In genomic region chr11:74590239-74590596, GRCm38 (mm10) we compare ENCODE assay signal across 10 mouse cellular contexts. TPM values are rescaled to one million over a fixed set of nuclear protein-coding genes. Genes with fewer than 3 reads are reported as not detected.
DNase-seq lines count a peak whose midpoint lies in the region; ATAC-seq and TF ChIP-seq lines count a peak whose summit lies in the region.
"Had no signal": no experiment of that assay in that cellular context is flagged by ENCODE, and none has a peak within 500 bp of the region (broad histone marks: within the 10 kb centered on the region; RNA-seq: fewer than 3 reads in every experiment).

No protein-coding gene starts in this region.

- no peak overlapping the region for H3K9ac ChIP-seq in heart, adult 2 months (ENCODE audit: low read depth, low read length)
- no peak overlapping the region for H3K9ac ChIP-seq in liver, embryonic 15.5 days

- H3K36me3 ChIP-seq in heart, embryonic 10.5 days: no peaks in the 10 kb centered on the region
- no peaks in the 10 kb centered on the region for H3K36me3 ChIP-seq in heart, adult 2 months (ENCODE audit: control insufficient read depth, insufficient read depth, low read length)
- no peaks in the 10 kb centered on the region for H3K36me3 ChIP-seq in testis, adult 2 months (ENCODE audit: control insufficient read depth, insufficient read depth, low read length)
- H3K36me3 ChIP-seq in liver, embryonic 15.5 days (replicated peaks): no peaks in the 10 kb centered on the region

- H3K9me3 ChIP-seq in heart, embryonic 10.5 days: no peaks in the 10 kb centered on the region
- no peaks in the 10 kb centered on the region for H3K9me3 ChIP-seq in liver, embryonic 15.5 days (replicated peaks)

- H3K79me2 ChIP-seq in heart, adult 2 months (replicated peaks; ENCODE audit: control insufficient read depth, insufficient read depth, low read length): no peaks in the 10 kb centered on the region

- H3K27ac ChIP-seq in heart, embryonic 10.5 days: no peak overlapping the region; the same call in 1 of the 2 replicates
- no peak overlapping the region for H3K27ac ChIP-seq in heart, adult 2 months
- H3K27ac ChIP-seq in testis, adult 2 months (ENCODE audit: control insufficient read depth, insufficient read depth, low read depth, low read length): no peak overlapping the region
- no peak overlapping the region for H3K27ac ChIP-seq in liver, embryonic 15.5 days (replicated peaks)

- TF ChIP-seq EP300 in heart, adult 2 months (IDR thresholded peaks at IDR 0.05; ENCODE audit: insufficient read depth, low read depth, low read length): no peak

- TF ChIP-seq CTCF in heart, adult 2 months (IDR thresholded peaks at IDR 0.05): no peak
- TF ChIP-seq CTCF in testis, adult 2 months (IDR thresholded peaks at IDR 0.05; ENCODE audit: control insufficient read depth, insufficient read depth, insufficient replicate concordance, low read depth, low read length): no peak

- WGBS in heart, embryonic 10.5 days: 1% methylated on average over 25 of the region's 25 CpGs
- 2% methylated on average over 25 of the region's 25 CpGs for WGBS in heart, adult 2 months
- 3% methylated on average over 25 of the region's 25 CpGs for WGBS in liver, embryonic 15.5 days (ENCODE audit: insufficient replicate concordance)

- H3K4me3 ChIP-seq in heart, embryonic 10.5 days: peak overlapping the region; percentile 57
- no peak overlapping the region for H3K4me3 ChIP-seq in heart, adult 2 months
- H3K4me3 ChIP-seq in testis, adult 2 months (ENCODE audit: control insufficient read depth, low read depth, low read length): peak overlapping the region; percentile 36
- H3K4me3 ChIP-seq in liver, embryonic 15.5 days (replicated peaks): peak overlapping the region; percentile 15; the same call in 1 of the 2 replicates

- intact Hi-C loops in heart, adult 2 months (cut with DNase I): no loop called here

- H3K27me3 ChIP-seq in heart, embryonic 10.5 days (ENCODE audit: insufficient read depth, poor library complexity, severe bottlenecking): peaks cover 76% of the 10 kb centered on the region
- peaks cover 9% of the 10 kb centered on the region for H3K27me3 ChIP-seq in heart, adult 2 months (ENCODE audit: control insufficient read depth, insufficient read depth, low read length)
- no peaks in the 10 kb centered on the region for H3K27me3 ChIP-seq in testis, adult 2 months (ENCODE audit: control insufficient read depth, insufficient read depth, low read length)
- peaks cover 90% of the 10 kb centered on the region for H3K27me3 ChIP-seq in liver, embryonic 15.5 days

- ATAC-seq in liver, embryonic 15.5 days (ENCODE audit: insufficient read depth): no peak
- ATAC-seq in cerebellum, adult (ENCODE audit: insufficient number of reproducible peaks, low FRiP score, low TSS enrichment): no peak

- no peak for DNase-seq in heart, embryonic 10.5 days (ENCODE audit: low spot score)
- no peak for DNase-seq in heart, adult 2 months
- no peak for DNase-seq in testis, postnatal 14 days (ENCODE audit: low spot score)
- DNase-seq in frontal cortex, postnatal 14 days (ENCODE audit: low spot score in 2 of 2): no peak
- no peak for DNase-seq in Muller cell, postnatal 12 days (ENCODE audit: inconsistent ontology term)
- DNase-seq: heart, postnatal 14 days; lung, postnatal 4 days had no signal

- H3K4me1 ChIP-seq in heart, embryonic 10.5 days: peaks cover 10% of the 10 kb centered on the region
- no peaks in the 10 kb centered on the region for H3K4me1 ChIP-seq in heart, adult 2 months (ENCODE audit: control insufficient read depth, insufficient read depth, low read length)
- H3K4me1 ChIP-seq in testis, adult 2 months (ENCODE audit: control insufficient read depth, insufficient read depth, low read length): peaks cover 14% of the 10 kb centered on the region
- H3K4me1 ChIP-seq in liver, embryonic 15.5 days (replicated peaks): peaks cover 5% of the 10 kb centered on the region; the same call in 1 of the 2 replicates

- H3K4me2 ChIP-seq in liver, embryonic 15.5 days: peak overlapping the region; percentile 27; the same call in 1 of the 2 replicates

- no peak for TF ChIP-seq POLR2A in heart, adult 2 months (IDR thresholded peaks at IDR 0.05; ENCODE audit: insufficient read depth, low read depth, low read length)
- TF ChIP-seq POLR2A in testis, adult 2 months (IDR thresholded peaks at IDR 0.05; ENCODE audit: control insufficient read depth, low read depth, low read length): no peak

RNA-seq across cellular contexts. Expression of gene Rap1gap2, which starts 20.5 kb away (rescaled TPM):
- polyA plus RNA-seq in heart, embryonic 10.5 days (2016; fragmentation: Nextera tagmentation; extraction: Ambion mirVana): 5.2 and 7.0 TPM in 2 replicates
- 10 to 100 TPM; 82.7 to 88.9 TPM for total RNA-seq in heart, adult 2 months (2021)
- polyA plus RNA-seq in heart, adult 2 months (2012; rRNA removed): 43.9 and 78.5 TPM in 2 replicates
- 3.4 and 5.0 TPM in 2 replicates for polyA plus RNA-seq in testis, adult 2 months (2012; rRNA removed)
- polyA plus RNA-seq in liver, embryonic 15.5 days (2015; fragmentation: Nextera tagmentation; extraction: Ambion mirVana): 0.76 and 0.81 TPM in 2 replicates

RNA-seq across cellular contexts. Expression of gene Ccdc92b, which starts 29.2 kb away (rescaled TPM):
- polyA plus RNA-seq in heart, embryonic 10.5 days (2016; fragmentation: Nextera tagmentation; extraction: Ambion mirVana): 1.6 and 1.7 TPM in 2 replicates
- total RNA-seq in heart, adult 2 months (2021): under 1 TPM; 0.23 to 0.32 TPM
- 0.27 and 0.38 TPM in 2 replicates for polyA plus RNA-seq in heart, adult 2 months (2012; rRNA removed)
- 0.79 and 0.82 TPM in 2 replicates for polyA plus RNA-seq in testis, adult 2 months (2012; rRNA removed)
- polyA plus RNA-seq in liver, embryonic 15.5 days (2015; fragmentation: Nextera tagmentation; extraction: Ambion mirVana): 13.7 and 17.7 TPM in 2 replicates

RNA-seq across cellular contexts. Expression of gene Cluh, which starts 59.1 kb away (rescaled TPM):
- polyA plus RNA-seq in heart, embryonic 10.5 days (2016; fragmentation: Nextera tagmentation; extraction: Ambion mirVana): 50.2 and 68.6 TPM in 2 replicates
- total RNA-seq in heart, adult 2 months (2021): 100 to 1,000 TPM; 200 to 222 TPM
- 133 and 177 TPM in 2 replicates for polyA plus RNA-seq in heart, adult 2 months (2012; rRNA removed)
- polyA plus RNA-seq in testis, adult 2 months (2012; rRNA removed): 37.1 and 40.6 TPM in 2 replicates
- 27.9 and 34.5 TPM in 2 replicates for polyA plus RNA-seq in liver, embryonic 15.5 days (2015; fragmentation: Nextera tagmentation; extraction: Ambion mirVana)
